28 mouse cellular contexts compared by ENCODE assay signal in the genomic region with DNA sequence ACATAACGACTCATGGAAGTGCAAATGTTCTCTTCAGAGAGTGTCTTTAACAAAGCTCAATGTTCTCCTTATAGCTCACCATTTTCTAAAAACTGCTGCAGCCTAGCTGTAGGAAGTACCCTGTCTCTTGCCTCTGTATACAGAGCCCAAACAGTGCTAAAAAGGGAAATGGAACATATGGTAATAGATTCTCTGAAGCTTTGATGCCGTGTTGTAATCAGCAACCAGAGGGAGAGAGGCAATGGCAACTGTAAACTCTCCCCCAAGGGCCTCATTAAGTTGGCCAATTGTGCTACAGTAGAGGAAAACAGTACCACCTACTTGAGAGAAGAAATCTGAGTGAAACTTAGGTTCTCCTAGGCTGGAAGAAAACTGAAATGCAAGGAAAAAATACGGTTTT. TPM values are rescaled to one million over a fixed set of nuclear protein-coding genes. Genes with fewer than 3 reads are reported as not detected.
A peak's percentile ranks its signal among the peaks of the same experiment; 100 is the strongest.
DNase-seq lines count a peak whose midpoint lies in the region; ATAC-seq and TF ChIP-seq lines count a peak whose summit lies in the region.
"Had no signal": no experiment of that assay in that cellular context is flagged by ENCODE, and none has a peak within 500 bp of the region (broad histone marks: within the 10 kb centered on the region; RNA-seq: fewer than 3 reads in every experiment).

No protein-coding gene starts in this region.

- no peaks in the 10 kb centered on the region for H3K79me2 ChIP-seq in CH12.LX (replicated peaks; ENCODE audit: control insufficient read depth, extremely low read depth, insufficient read depth, poor library complexity, severe bottlenecking)

- no peaks in the 10 kb centered on the region for H3K27me3 ChIP-seq in limb, embryonic 11.5 days (ENCODE audit: control insufficient read depth, insufficient read depth, low read length)
- H3K27me3 ChIP-seq in limb, embryonic 10.5 days (ENCODE audit: low read depth, poor library complexity, severe bottlenecking) = no peaks in the 10 kb centered on the region
- no peaks in the 10 kb centered on the region for H3K27me3 ChIP-seq in CH12.LX (replicated peaks)
- H3K27me3 ChIP-seq: forebrain, embryonic 12.5 days; heart, embryonic 13.5 days; hindbrain, embryonic 15.5 days; kidney, embryonic 15.5 days; limb, embryonic 13.5 days; lung, embryonic 15.5 days; midbrain, embryonic 12.5 days had no signal

- TF ChIP-seq RAD21 in CH12.LX (IDR thresholded peaks at IDR 0.05; ENCODE audit: low read depth, low read length) = no peak

- no peak for TF ChIP-seq CTCF in CH12.LX (conservative IDR thresholded peaks at IDR 0.05 in 1 of 2, IDR thresholded peaks at IDR 0.05 in 1 of 2; ENCODE audit: low read depth in 2 of 2, low read length in 2 of 2)

- no peak overlapping the region for H3K4me2 ChIP-seq in limb, embryonic 11.5 days (ENCODE audit: low read depth, severe bottlenecking)
- no peak overlapping the region for H3K4me2 ChIP-seq in CH12.LX (ENCODE audit: insufficient read depth, low read depth, poor library complexity, severe bottlenecking)
- H3K4me2 ChIP-seq: forebrain, embryonic 12.5 days; heart, embryonic 13.5 days; hindbrain, embryonic 15.5 days; kidney, embryonic 15.5 days; limb, embryonic 13.5 days; lung, embryonic 15.5 days; midbrain, embryonic 12.5 days had no signal

- no peaks in the 10 kb centered on the region for H3K36me3 ChIP-seq in limb, embryonic 11.5 days (ENCODE audit: control insufficient read depth, insufficient read depth, low read length)
- no peaks in the 10 kb centered on the region for H3K36me3 ChIP-seq in limb, embryonic 10.5 days
- H3K36me3 ChIP-seq in CH12.LX (replicated peaks in 1 of 2; ENCODE audit: control insufficient read depth in 1 of 2, insufficient read depth in 1 of 2, low read length in 1 of 2) = no peaks in the 10 kb centered on the region
- H3K36me3 ChIP-seq: forebrain, embryonic 12.5 days; heart, embryonic 13.5 days; hindbrain, embryonic 15.5 days; kidney, embryonic 15.5 days; limb, embryonic 13.5 days; lung, embryonic 15.5 days; midbrain, embryonic 12.5 days had no signal

- no peak overlapping the region for H3K9ac ChIP-seq in limb, embryonic 11.5 days (ENCODE audit: low read length)
- H3K9ac ChIP-seq in CH12.LX (ENCODE audit: insufficient read depth, low read depth) = no peak overlapping the region
- H3K9ac ChIP-seq: forebrain, embryonic 12.5 days; heart, embryonic 13.5 days; hindbrain, embryonic 15.5 days; kidney, embryonic 15.5 days; limb, embryonic 13.5 days; liver, embryonic 14.5 days; lung, embryonic 15.5 days; midbrain, embryonic 12.5 days had no signal

- dilution Hi-C loops in CH12.LX (cut with MboI; ENCODE audit: extremely low pct_ligation_motif_present, extremely low pct_unique_long_range_greater_than_20kb, low sequenced_read_pairs) = no loop called here

- peak; percentile 5 to 42 for DNase-seq in frontal cortex, postnatal 36 days (ENCODE audit: low spot score in 2 of 2)
- DNase-seq in frontal cortex, postnatal 14 days (ENCODE audit: low spot score in 2 of 2) = no peak
- no peak for DNase-seq in limb, embryonic 11.5 days (ENCODE audit: low spot score)
- DNase-seq in limb, embryonic 10.5 days (ENCODE audit: low spot score) = no peak
- peak; percentile 16 for DNase-seq in CH12.LX (ENCODE audit: extremely low read depth)
- peak; percentile 76 for DNase-seq in brain, adult 2 months (ENCODE audit: low read depth, low spot score)
- no peak for DNase-seq in adrenal gland, adult 18-20 months (ENCODE audit: low spot score in 2 of 2)
- DNase-seq: adrenal gland, postnatal 10 days; cerebellum, adult 11-12 months; cerebellum, postnatal 14 days; gastrocnemius, postnatal 14 days; heart, adult 18-20 months; heart, postnatal 36 days; thymus, adult 18-20 months; thymus, postnatal 4 days had no signal

- TF ChIP-seq POLR2A in CH12.LX (IDR thresholded peaks at IDR 0.05; ENCODE audit: low read depth, low read length) = no peak

- ATAC-seq in limb, embryonic 11.5 days (ENCODE audit: insufficient number of reproducible peaks, low FRiP score, low TSS enrichment, low read depth) = no peak
- ATAC-seq: intestine, embryonic 16.5 days had no signal

- in situ Hi-C loops in CH12.LX (cut with MboI; ENCODE audit: low pct_ligation_motif_present, low pct_unique_long_range_greater_than_20kb, low sequenced_read_pairs) = no loop called here

- no peaks in the 10 kb centered on the region for H3K9me3 ChIP-seq in limb, embryonic 11.5 days (ENCODE audit: control insufficient read depth, low read length)
- no peaks in the 10 kb centered on the region for H3K9me3 ChIP-seq in limb, embryonic 10.5 days (replicated peaks)
- H3K9me3 ChIP-seq in CH12.LX (replicated peaks; ENCODE audit: low read length) = no peaks in the 10 kb centered on the region
- H3K9me3 ChIP-seq: forebrain, embryonic 12.5 days; heart, embryonic 13.5 days; hindbrain, embryonic 15.5 days; kidney, embryonic 15.5 days; limb, embryonic 13.5 days; lung, embryonic 15.5 days; midbrain, embryonic 12.5 days had no signal

- H3K27ac ChIP-seq in limb, embryonic 11.5 days (replicated peaks; ENCODE audit: low read depth, low read length) = 0 out of 2 replicates have a peak overlapping the region, but pooled peaks have one; percentile 45
- no peak overlapping the region for H3K27ac ChIP-seq in limb, embryonic 10.5 days
- no peak overlapping the region for H3K27ac ChIP-seq in CH12.LX (ENCODE audit: insufficient read depth, low read depth)
- H3K27ac ChIP-seq: forebrain, embryonic 12.5 days; heart, embryonic 13.5 days; hindbrain, embryonic 15.5 days; kidney, embryonic 15.5 days; limb, embryonic 13.5 days; liver, embryonic 14.5 days; lung, embryonic 15.5 days; macrophage; midbrain, embryonic 12.5 days had no signal

- no peak overlapping the region for H3K4me3 ChIP-seq in limb, embryonic 11.5 days (ENCODE audit: low read depth, low read length)
- H3K4me3 ChIP-seq in limb, embryonic 10.5 days = no peak overlapping the region
- H3K4me3 ChIP-seq in CH12.LX (replicated peaks in 1 of 3; ENCODE audit: low read depth in 2 of 3, low read length in 2 of 3, poor library complexity in 1 of 3) = no peak overlapping the region
- H3K4me3 ChIP-seq: forebrain, embryonic 12.5 days; heart, embryonic 13.5 days; hindbrain, embryonic 15.5 days; kidney, embryonic 15.5 days; limb, embryonic 13.5 days; lung, embryonic 15.5 days; midbrain, embryonic 12.5 days had no signal

- TF ChIP-seq EP300 in CH12.LX (IDR thresholded peaks at IDR 0.05; ENCODE audit: low read length) = no peak

- WGBS in limb, embryonic 11.5 days = 41% methylated on average over 3 of the region's 3 CpGs
- 51% methylated on average over 3 of the region's 3 CpGs for WGBS in limb, embryonic 10.5 days

- H3K4me1 ChIP-seq in limb, embryonic 11.5 days (ENCODE audit: control insufficient read depth, insufficient read depth, low read length) = no peaks in the 10 kb centered on the region
- peaks cover 6% of the 10 kb centered on the region for H3K4me1 ChIP-seq in limb, embryonic 10.5 days
- H3K4me1 ChIP-seq in CH12.LX (ENCODE audit: control insufficient read depth in 1 of 2, insufficient read depth in 2 of 2) = peaks cover 0 to 9% of the 10 kb centered on the region in 2 experiments; a peak in 2 of 4 replicates
- H3K4me1 ChIP-seq: forebrain, embryonic 12.5 days; heart, embryonic 13.5 days; hindbrain, embryonic 15.5 days; kidney, embryonic 15.5 days; lung, embryonic 15.5 days; midbrain, embryonic 12.5 days had no signal

TF ChIP-seq in CH12.LX, 34 proteins besides CTCF, POLR2A, EP300 and RAD21:
- TF ChIP-seq ELF1 (IDR thresholded peaks at IDR 0.05; ENCODE audit: low read depth, low read length) = no peak
- TF ChIP-seq NRF1 (IDR thresholded peaks at IDR 0.05; ENCODE audit: low read depth, low read length) = no peak
- TF ChIP-seq RCOR1 (conservative IDR thresholded peaks at IDR 0.05; ENCODE audit: low read depth, low read length) = no peak

RNA-seq across cellular contexts. Expression of gene Plcxd3, which starts 59.4 kb away (rescaled TPM):
- polyA plus RNA-seq in limb, embryonic 11.5 days (2014; fragmentation: Nextera tagmentation; extraction: Ambion mirVana) = 3.0 and 4.0 TPM in 2 replicates
- polyA plus RNA-seq in limb, embryonic 10.5 days (2016; fragmentation: Nextera tagmentation; extraction: Ambion mirVana) = 2.7 and 3.3 TPM in 2 replicates
- 0.08 TPM in 2 replicates for total RNA-seq in CH12.LX (2012; rRNA removed)
- not detected in 2 replicates for total RNA-seq in CH12.LX (2014; rRNA removed)
- polyA plus RNA-seq in CH12.LX (2012; ENCODE audit: insufficient read length, low read depth) = not detected in 2 replicates
- total RNA-seq in adrenal gland, adult 18-20 months (2021) = 1 to 10 TPM; 2.8 to 3.7 TPM
- total RNA-seq: neutrophil, adult 5-6 weeks had no signal
- polyA plus RNA-seq: large intestine, adult 2 months; macrophage; spleen, adult 2 months had no signal

Comparison
In these comparisons a context has a peak if more than half of its experiments do, and no peak if none do; other contexts are left out.
1. DNase-seq: peak in frontal cortex, postnatal 36 days (2 of 2), CH12.LX (single experiment) and brain, adult 2 months (single experiment); none in frontal cortex, postnatal 14 days (0 of 2), limb, embryonic 11.5 days (single experiment), limb, embryonic 10.5 days (single experiment) and adrenal gland, adult 18-20 months (0 of 2).